Mouse (Mus musculus) hindbrain, embryonic 14.5 days (tissue): ENCODE data around the gene Cela1. TPM values are rescaled to one million over a fixed set of nuclear protein-coding genes. Genes with fewer than 3 reads are reported as not detected.

ENCODE experiments used
- ATAC-seq: fragments of 200-750 bp; cut with Nextera tagmentation; 2 replicates; pipeline ENCODE4 v1.8.0; 2017; ENCODE audit warnings: moderate number of reproducible peaks, mild to moderate bottlenecking, moderate TSS enrichment, moderate library complexity; ENCODE audit not compliant: low FRiP score
- DNase-seq: peaks from one replicate; pipeline ENCODE4 v3.0.0-alpha.2; 2015; ENCODE audit warnings: low spot score
- H3K27ac ChIP-seq: fragments of 300-500 bp; sonication (generic); 2 replicates; pipeline ENCODE4 v1.5.1; 2014; ENCODE audit warnings: mild to moderate bottlenecking, moderate library complexity
- H3K27me3 ChIP-seq: fragments of 300-500 bp; sonication (generic); 2 replicates; pipeline ENCODE4 v1.6.1; 2014; ENCODE audit warnings: mild to moderate bottlenecking, low read length, mixed read lengths; ENCODE audit not compliant: control insufficient read depth, insufficient read depth
- H3K36me3 ChIP-seq: fragments of 300-500 bp; sonication (generic); replicated peaks from 2 replicates; pipeline ENCODE4 v1.6.1; 2014; ENCODE audit not compliant: control insufficient read depth, insufficient read depth
- H3K4me1 ChIP-seq: fragments of 300-500 bp; sonication (generic); replicated peaks from 2 replicates; pipeline ENCODE4 v1.6.1; 2014; ENCODE audit warnings: antibody characterized with exemption, low read length, mixed read lengths; ENCODE audit not compliant: control insufficient read depth, insufficient read depth
- H3K4me2 ChIP-seq: fragments of 300-500 bp; sonication (generic); replicated peaks from 2 replicates; pipeline ENCODE4 v1.6.1; 2014; ENCODE audit warnings: mild to moderate bottlenecking, moderate library complexity
- H3K4me3 ChIP-seq: fragments of 300-500 bp; sonication (generic); replicated peaks from 2 replicates; pipeline ENCODE4 v1.5.1; 2014; ENCODE audit warnings: mild to moderate bottlenecking, low read length
- H3K9ac ChIP-seq: fragments of 300-500 bp; sonication (generic); 2 replicates; pipeline ENCODE4 v1.6.1; 2014
- H3K9me3 ChIP-seq: fragments of 300-500 bp; sonication (generic); 2 replicates; pipeline ENCODE4 v1.6.1; 2016; ENCODE audit warnings: low read length; ENCODE audit not compliant: control insufficient read depth
- WGBS: fragments of 180-500 bp; shearing (Covaris S2); extraction: QIAGEN DNeasy Blood & Tissue Kit; methylation state at CpG from one replicate; pipeline ENCODE4 v1.1.7; 2014; 5-methylcytosine and 5-hydroxymethylcytosine counted together
- polyA plus RNA-seq: library from polyadenylated mRNA; unstranded; fragments of >200 nt; fragmentation: Nextera tagmentation; extraction: Ambion mirVana; gene quantifications from 2 replicates; pipeline ENCODE4 v1.2.1, GENCODE M21; 2014

Cela1 gene
- polyA plus RNA-seq, 1 experiment from 2014 or later, result 1.0 TPM

- no peaks in the 10 kb centered on the region for H3K27me3 ChIP-seq
- DNase-seq (no peak), ATAC-seq (no peak)
- no peaks in the 10 kb centered on the region for H3K36me3 ChIP-seq
- no peak overlapping the region for H3K27ac ChIP-seq
- H3K9me3 ChIP-seq, result no peaks in the 10 kb centered on the region
- no peak overlapping the region for H3K4me2 ChIP-seq
- no peak overlapping the region for H3K4me3 ChIP-seq
- H3K9ac ChIP-seq, result no peak overlapping the region
- 93% methylated on average over 5 of the region's 5 CpGs for WGBS
- no peaks in the 10 kb centered on the region for H3K4me1 ChIP-seq
Measured at GRCm38 (mm10) chr15:100655201-100655600, 32.5 kb downstream of the Cela1 start.

GRCm38 (mm10) chr15:100654271-100654670 lies 33.5 kb downstream of the Cela1 start:
- Histone ChIP-seq H3K4me1 (no peaks in the 10 kb centered on the region), H3K9me3 (no peaks in the 10 kb centered on the region), H3K4me3 (no peak overlapping the region), H3K27ac (no peak overlapping the region), H3K9ac (no peak overlapping the region), H3K36me3 (no peaks in the 10 kb centered on the region), H3K27me3 (no peaks in the 10 kb centered on the region), H3K4me2 (no peak overlapping the region)
- DNase-seq, result no peak
- ATAC-seq, result no peak
- WGBS, result 88% methylated on average over 1 of the region's 1 CpGs

GRCm38 (mm10) chr15:100651610-100652009 lies 36.1 kb downstream of the Cela1 start:
- Histone ChIP-seq H3K9me3 (no peaks in the 10 kb centered on the region), H3K9ac (no peak overlapping the region), H3K4me2 (no peak overlapping the region), H3K4me1 (no peaks in the 10 kb centered on the region), H3K27me3 (no peaks in the 10 kb centered on the region), H3K4me3 (no peak overlapping the region), H3K36me3 (no peaks in the 10 kb centered on the region), H3K27ac (no peak overlapping the region)
- ATAC-seq, result no peak
- DNase-seq, result no peak
- 85% methylated on average over 9 of the region's 9 CpGs for WGBS

- Histone ChIP-seq H3K27ac (no peak overlapping the region), H3K4me1 (no peaks in the 10 kb centered on the region), H3K27me3 (no peaks in the 10 kb centered on the region), H3K9ac (no peak overlapping the region), H3K4me3 (no peak overlapping the region), H3K9me3 (no peaks in the 10 kb centered on the region), H3K4me2 (no peak overlapping the region), H3K36me3 (no peaks in the 10 kb centered on the region)
- 83% methylated on average over 10 of the region's 10 CpGs for WGBS
- DNase-seq (no peak), ATAC-seq (no peak)
Measured at GRCm38 (mm10) chr15:100650111-100650510, 37.6 kb downstream of the Cela1 start.

GRCm38 (mm10) chr15:100646161-100646560 lies 41.6 kb downstream of the Cela1 start:
- Histone ChIP-seq H3K4me3 (no peak overlapping the region), H3K36me3 (no peaks in the 10 kb centered on the region), H3K27ac (no peak overlapping the region), H3K9ac (no peak overlapping the region), H3K4me2 (no peak overlapping the region), H3K4me1 (no peaks in the 10 kb centered on the region), H3K27me3 (no peaks in the 10 kb centered on the region), H3K9me3 (no peaks in the 10 kb centered on the region)
- ATAC-seq (no peak), DNase-seq (no peak)
- 88% methylated on average over 6 of the region's 6 CpGs for WGBS

- Histone ChIP-seq H3K27me3 (peaks cover 16% of the 10 kb centered on the region), H3K4me3 (no peak overlapping the region), H3K36me3 (no peaks in the 10 kb centered on the region), H3K9me3 (no peaks in the 10 kb centered on the region), H3K9ac (no peak overlapping the region), H3K4me1 (no peaks in the 10 kb centered on the region), H3K27ac (no peak overlapping the region), H3K4me2 (no peak overlapping the region)
- ATAC-seq, result no peak
- DNase-seq, result no peak
- 97% methylated on average over 7 of the region's 7 CpGs for WGBS
Measured at GRCm38 (mm10) chr15:100642451-100642850, 45.3 kb downstream of the Cela1 start.

GRCm38 (mm10) chr15:100641226-100641810 lies 46.4 kb downstream of the Cela1 start:
- no peak for ATAC-seq
- 79% methylated on average over 13 of the region's 16 CpGs for WGBS
- no peaks in the 10 kb centered on the region for H3K9me3 ChIP-seq

GRCm38 (mm10) chr15:100639972-100640750 lies 47.6 kb downstream of the Cela1 start:
- Histone ChIP-seq H3K27ac (no peak overlapping the region), H3K4me3 (no peak overlapping the region), H3K4me2 (no peak overlapping the region), H3K4me1 (peaks cover 13% of the 10 kb centered on the region; the same call in 1 of the 2 replicates), H3K9ac (no peak overlapping the region), H3K36me3 (no peaks in the 10 kb centered on the region), H3K27me3 (peaks cover 39% of the 10 kb centered on the region), H3K9me3 (no peaks in the 10 kb centered on the region)
- ATAC-seq, result no peak
- no peak for DNase-seq
- 77% methylated on average over 16 of the region's 16 CpGs for WGBS

More at GRCm38 (mm10) chr15:100641226-100641810, 46.4 kb downstream of the Cela1 start:
- Histone ChIP-seq H3K36me3 (no peaks in the 10 kb centered on the region), H3K27me3 (peaks cover 28% of the 10 kb centered on the region), H3K9ac (no peak overlapping the region), H3K4me1 (peaks cover 11% of the 10 kb centered on the region; the same call in 1 of the 2 replicates), H3K4me3 (no peak overlapping the region), H3K27ac (no peak overlapping the region), H3K4me2 (no peak overlapping the region)
- DNase-seq, result no peak

GRCm38 (mm10) chr15:100637661-100638060 lies 50.1 kb downstream of the Cela1 start:
- Histone ChIP-seq H3K4me3 (no peak overlapping the region), H3K9ac (no peak overlapping the region), H3K4me2 (no peak overlapping the region), H3K27ac (no peak overlapping the region), H3K4me1 (peaks cover 13% of the 10 kb centered on the region; the same call in 1 of the 2 replicates), H3K27me3 (peaks cover 58% of the 10 kb centered on the region), H3K36me3 (no peaks in the 10 kb centered on the region), H3K9me3 (no peaks in the 10 kb centered on the region)
- DNase-seq (no peak), ATAC-seq (no peak; the same call in 1 of the 2 replicates)
- 27% methylated on average over 6 of the region's 6 CpGs for WGBS
